Mouse (Mus musculus): ENCODE data around the gene Ehmt1.

Gene Ehmt1

DNA sequence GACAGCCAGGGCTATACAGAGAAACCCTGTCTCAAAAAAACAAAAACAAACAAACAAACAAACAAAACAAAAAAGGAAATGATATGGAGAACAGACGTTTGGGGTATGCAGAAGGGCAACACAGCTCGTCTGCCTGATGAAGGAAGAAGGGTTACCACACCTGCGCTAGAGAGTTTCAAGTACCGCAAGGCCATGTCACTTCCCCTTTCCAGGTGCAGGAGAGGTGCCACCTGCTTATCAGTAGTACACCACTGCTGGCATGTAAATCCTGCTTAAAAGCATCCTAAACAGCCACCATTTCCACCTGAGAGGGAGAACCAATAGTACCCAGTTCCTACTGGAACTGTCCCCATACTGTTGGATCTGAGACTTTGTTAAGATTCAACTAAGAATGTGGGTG is 113.8 kb downstream of the Ehmt1 start:
- no peak for DNase-seq (ENCODE audit: low spot score)

DNA sequence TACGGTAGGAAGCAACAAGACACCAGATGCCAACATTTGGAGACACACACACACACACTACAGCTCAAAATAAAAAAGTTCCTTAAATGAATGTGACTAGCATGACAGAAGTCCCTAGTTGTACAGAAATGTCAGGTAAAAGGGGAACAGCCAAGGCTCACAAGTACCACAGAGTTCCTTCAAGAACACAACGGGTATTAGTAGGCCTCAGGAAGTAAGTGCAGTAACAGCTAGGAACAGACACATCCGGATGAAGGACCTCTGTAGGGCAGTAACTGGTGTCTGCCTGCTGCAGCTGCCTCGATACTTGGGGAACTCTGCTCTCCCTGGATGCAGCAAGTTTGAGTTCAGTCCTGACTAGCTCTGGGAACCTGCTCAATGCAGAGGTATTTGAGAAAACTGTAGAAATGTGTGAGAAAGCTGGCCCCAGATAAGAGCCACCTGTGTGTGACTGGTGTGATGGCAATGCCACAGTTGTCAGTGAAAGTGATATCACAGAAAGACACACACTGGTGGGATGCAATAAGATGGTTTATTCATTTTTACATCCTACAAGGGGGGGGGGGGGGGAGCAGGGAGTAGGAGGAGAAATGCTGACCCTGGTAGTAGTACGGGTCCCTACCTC is 122.5 kb downstream of the Ehmt1 start:
- DNase-seq (ENCODE audit: low spot score): no peak

DNA sequence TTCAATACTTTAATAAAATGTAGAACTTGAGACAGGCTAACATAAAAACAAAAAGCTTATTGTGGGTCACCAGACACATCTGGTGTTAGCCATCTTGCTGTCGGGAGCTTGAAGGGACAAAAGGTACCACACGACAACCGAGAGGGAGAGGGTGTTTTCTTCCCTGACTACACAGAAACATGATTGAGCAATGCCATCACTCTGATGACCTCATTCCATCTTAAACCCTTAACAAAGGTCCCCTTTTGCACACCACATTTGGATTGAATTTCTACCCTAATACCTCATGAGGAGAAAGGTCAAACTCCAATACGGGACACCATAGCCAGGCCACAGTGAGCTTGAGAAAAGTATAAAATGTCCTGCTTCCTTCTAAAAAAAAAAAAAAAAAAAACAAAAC is 132.2 kb downstream of the Ehmt1 start:
- no peak for DNase-seq (ENCODE audit: low spot score)

- no peak for DNase-seq (ENCODE audit: low spot score)
Observed at GRCm38 (mm10) chr2:24781253-24781652, 138.2 kb downstream of the Ehmt1 start.

GRCm38 (mm10) chr2:24776831-24777230 is 142.6 kb downstream of the Ehmt1 start:
- no peak for DNase-seq (ENCODE audit: low spot score)

DNA sequence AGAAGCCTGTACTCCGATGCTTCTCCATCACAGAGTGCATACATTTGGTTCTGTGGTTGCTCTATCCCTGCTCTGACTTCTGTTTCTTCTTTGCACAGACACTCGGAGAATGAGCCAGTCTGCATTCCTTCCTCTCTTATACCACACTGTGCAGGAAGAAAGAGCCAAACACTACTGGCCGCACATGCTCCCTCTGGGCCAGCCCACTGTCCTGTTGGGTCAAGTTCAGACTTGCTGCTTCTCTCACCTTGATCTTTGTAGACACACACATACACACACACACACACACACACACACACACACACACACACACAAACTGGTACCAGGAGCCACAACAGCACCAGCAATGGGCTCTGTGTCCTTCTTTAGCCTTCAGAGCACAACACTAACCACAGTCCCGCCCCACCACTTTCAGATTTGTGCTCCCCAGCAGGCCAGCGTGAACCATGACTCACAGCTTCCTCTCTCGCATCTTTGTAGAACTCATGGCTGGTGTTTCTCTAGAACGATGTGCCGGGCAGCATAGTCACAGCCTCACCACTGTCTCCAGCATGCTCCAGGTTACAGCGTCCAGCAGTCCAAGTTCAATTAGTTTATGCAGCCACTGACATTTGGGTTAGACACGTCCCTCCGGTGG is 143.3 kb downstream of the Ehmt1 start:
- DNase-seq (ENCODE audit: low spot score): no peak

DNA sequence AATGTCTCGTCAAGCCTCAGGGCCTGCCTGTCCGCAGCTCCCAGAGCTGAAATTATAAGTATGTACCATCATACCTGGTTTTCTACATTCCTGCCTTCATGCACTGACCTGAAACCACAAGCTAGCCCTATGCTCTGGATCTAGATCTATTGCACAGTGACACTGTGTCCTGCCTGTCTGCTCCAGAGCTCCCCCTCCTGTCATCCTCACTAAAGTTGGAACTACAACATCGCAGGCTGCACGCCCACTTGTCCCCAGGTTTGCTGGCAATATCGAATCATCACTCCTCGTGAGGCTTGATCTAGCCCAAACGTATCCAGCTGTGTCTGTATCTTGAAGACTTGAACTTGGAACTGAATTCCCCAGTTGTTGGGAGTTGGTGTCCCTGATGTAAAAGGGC is 144.6 kb downstream of the Ehmt1 start:
- no peak for DNase-seq (ENCODE audit: low spot score)

DNA sequence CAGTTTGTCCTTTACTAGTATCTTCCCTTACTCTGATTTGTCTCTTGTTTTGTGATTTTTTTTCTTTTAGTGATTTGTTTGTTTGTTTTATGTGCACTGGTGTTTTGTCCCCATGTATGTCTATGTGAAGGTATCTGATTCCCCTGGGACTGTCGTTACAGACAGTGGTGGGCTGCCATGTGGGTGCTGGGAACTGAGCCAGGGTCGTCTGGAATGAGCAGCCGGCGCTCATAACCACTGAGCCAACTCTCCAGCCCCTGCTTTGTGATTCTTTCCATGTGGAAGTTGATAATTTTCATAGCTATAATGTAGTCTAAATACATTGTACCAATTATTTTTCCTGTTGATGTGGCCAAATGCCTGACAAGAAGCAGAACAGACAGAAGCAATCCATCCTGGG is 148.6 kb downstream of the Ehmt1 start:
- DNase-seq (ENCODE audit: low spot score): no peak

- DNase-seq (ENCODE audit: low spot score): peak; percentile 16
Observed at GRCm38 (mm10) chr2:24763115-24763557, 156.3 kb downstream of the Ehmt1 start, which contains the start of gene Cacna1b. Gene Cacna1b, minus strand, starts transcription at chr2:24763152.

- no peak for DNase-seq (ENCODE audit: low spot score)
Observed at GRCm38 (mm10) chr2:24762446-24762960, 156.9 kb downstream of the Ehmt1 start.

GRCm38 (mm10) chr2:24761923-24762445 is 157.4 kb downstream of the Ehmt1 start:
- no peak for DNase-seq (ENCODE audit: low spot score)

GRCm38 (mm10) chr2:24755276-24755675 is 164.1 kb downstream of the Ehmt1 start:
- peak; percentile 61 for DNase-seq (ENCODE audit: low spot score)

GRCm38 (mm10) chr2:24752599-24752998 is 166.8 kb downstream of the Ehmt1 start:
- no peak for DNase-seq (ENCODE audit: low spot score)

DNA sequence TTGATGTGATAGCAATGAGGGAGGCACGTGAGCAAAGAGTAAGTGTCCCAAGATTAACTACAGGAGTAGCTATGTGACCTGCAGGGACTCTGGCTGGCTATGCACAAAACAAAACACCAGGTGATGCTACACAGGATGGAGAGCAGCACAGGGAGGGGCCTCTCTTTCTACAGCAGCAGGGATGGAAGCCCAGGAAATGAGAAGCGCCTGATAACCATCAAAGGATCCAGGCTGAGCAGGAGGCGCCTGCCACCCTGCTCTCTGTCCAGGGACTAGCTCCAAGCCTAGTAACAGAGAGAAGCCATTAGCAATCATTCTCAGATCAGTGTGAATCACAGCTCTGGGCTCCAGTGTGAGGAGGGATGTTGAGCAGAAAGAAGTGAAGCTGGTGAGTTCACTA is 169.4 kb downstream of the Ehmt1 start:
- DNase-seq (ENCODE audit: low spot score): peak; percentile 31

DNA sequence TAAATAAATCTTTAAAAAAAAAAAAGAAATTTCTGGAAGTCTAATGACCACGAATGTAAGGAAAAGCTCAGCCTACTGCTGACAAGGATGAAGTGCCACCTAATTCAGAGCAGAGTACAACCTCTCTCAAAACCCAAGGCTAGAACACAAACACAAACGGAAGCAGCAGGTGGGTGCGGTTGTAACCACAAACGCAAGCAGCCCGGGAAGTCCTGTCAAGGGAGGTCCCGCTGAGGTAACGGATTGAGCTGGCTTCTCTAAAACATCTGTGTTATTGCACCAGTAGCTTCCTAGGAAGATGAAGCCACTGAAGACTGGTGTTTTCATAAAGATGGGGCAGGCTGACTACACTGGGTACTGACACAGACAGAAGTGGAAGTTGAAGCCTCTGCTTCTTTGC is 171.5 kb downstream of the Ehmt1 start:
- peak; percentile 71 for DNase-seq (ENCODE audit: low spot score)
